Mouse (Mus musculus) MEL (cell line): ENCODE results near the gene Scarb1.

Experiments
- CTCF ChIP-seq, 3 experiments: IDR thresholded peaks in 2 of 3; conservative IDR thresholded peaks in 1 of 3; 2 replicates each; pipeline ENCODE4 v1.5.1; 2011 to 2012; ENCODE audit warnings: low read length in 3 of 3, low read depth in 2 of 3, mild to moderate bottlenecking in 2 of 3, improper control_type of control experiment in 1 of 3, inconsistent platforms in 1 of 3, mixed read lengths in 1 of 3, moderate library complexity in 1 of 3; ENCODE audit not compliant: control insufficient read depth in 1 of 3, insufficient read depth in 1 of 3, poor library complexity in 1 of 3, severe bottlenecking in 1 of 3
- E2F4 ChIP-seq: IDR thresholded peaks from 2 replicates; pipeline ENCODE4 v1.6.1; 2011; ENCODE audit warnings: low read depth, low read length, improper control_type of control experiment, borderline replicate concordance
- GATA1 ChIP-seq: IDR thresholded peaks from 2 replicates; pipeline ENCODE4 v1.6.1; 2011; ENCODE audit warnings: low read depth, low read length, improper control_type of control experiment
- HCFC1 ChIP-seq: IDR thresholded peaks from 2 replicates; pipeline ENCODE4 v1.6.1; 2012; ENCODE audit warnings: low read depth, mild to moderate bottlenecking, inconsistent platforms, low read length, improper control_type of control experiment, moderate library complexity
- KAT2A ChIP-seq: conservative IDR thresholded peaks from 2 replicates; pipeline ENCODE4 v1.6.1; 2012; ENCODE audit warnings: low read depth, low read length, improper control_type of control experiment, inconsistent platforms
- MAFK ChIP-seq: IDR thresholded peaks from 2 replicates; pipeline ENCODE4 v1.6.1; 2011; ENCODE audit warnings: low read depth, mild to moderate bottlenecking, low read length, improper control_type of control experiment, borderline replicate concordance
- MXI1 ChIP-seq: IDR thresholded peaks from 2 replicates; pipeline ENCODE4 v1.6.1; 2011; ENCODE audit warnings: mild to moderate bottlenecking, low read depth, low read length, improper control_type of control experiment
- MYB ChIP-seq: IDR thresholded peaks from 2 replicates; pipeline ENCODE4 v1.6.1; 2011; ENCODE audit warnings: mild to moderate bottlenecking, low read depth, low read length, improper control_type of control experiment
- POLR2A ChIP-seq, 2 experiments: IDR thresholded peaks; 2 replicates each; pipeline ENCODE4 v1.6.1; 2011 to 2012; ENCODE audit warnings: low read length in 2 of 2, mild to moderate bottlenecking in 2 of 2, control low read depth in 1 of 2, improper control_type of control experiment in 1 of 2, low read depth in 1 of 2, moderate library complexity in 1 of 2; ENCODE audit not compliant: control insufficient read depth in 1 of 2, insufficient read depth in 1 of 2, poor library complexity in 1 of 2
- POLR2AphosphoS2 ChIP-seq: IDR thresholded peaks from 2 replicates; pipeline ENCODE4 v1.6.1; 2011; ENCODE audit warnings: low read length, improper control_type of control experiment
- RAD21 ChIP-seq: IDR thresholded peaks from 2 replicates; pipeline ENCODE4 v1.6.1; 2011; ENCODE audit warnings: mild to moderate bottlenecking, low read depth, low read length, improper control_type of control experiment
- ZC3H11A ChIP-seq: IDR thresholded peaks from 2 replicates; pipeline ENCODE4 v1.6.1; 2012; ENCODE audit warnings: low read depth, mild to moderate bottlenecking, inconsistent platforms, low read length, improper control_type of control experiment

DNA sequence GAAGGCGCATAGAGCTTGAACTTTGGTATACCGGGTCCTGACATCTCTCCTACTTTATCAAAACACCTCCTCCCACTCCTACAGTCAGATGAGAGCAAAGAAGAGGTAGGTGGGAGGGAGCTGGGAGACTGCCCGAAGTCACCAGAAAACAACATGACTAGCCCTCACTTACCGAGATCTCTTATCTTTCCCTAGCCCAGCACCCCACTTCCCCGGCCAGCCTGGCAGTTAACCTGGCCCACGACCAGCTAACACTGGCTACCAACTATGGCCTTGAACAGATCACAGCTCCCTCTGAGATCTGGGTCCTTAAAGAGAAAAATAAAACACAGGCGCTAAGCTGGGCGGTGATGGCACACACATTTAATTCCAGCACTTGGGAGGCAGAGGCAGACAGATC, 14.5 kb downstream of the Scarb1 start:
- TF ChIP-seq POLR2A (IDR thresholded peaks at IDR 0.05; ENCODE audit: control insufficient read depth in 1 of 2, insufficient read depth in 1 of 2, low read depth in 1 of 2, low read length in 2 of 2, poor library complexity in 1 of 2) (no peak), MAFK (no peak), CTCF (IDR thresholded peaks at IDR 0.05 in 2 of 3, conservative IDR thresholded peaks at IDR 0.05 in 1 of 3; ENCODE audit: control insufficient read depth in 1 of 3, insufficient read depth in 1 of 3, low read depth in 2 of 3, low read length in 3 of 3, poor library complexity in 1 of 3, severe bottlenecking in 1 of 3) (no peak), HCFC1 (no peak), ZC3H11A (no peak), GATA1 (no peak), MYB (no peak), POLR2AphosphoS2 (no peak), E2F4 (no peak), KAT2A (no peak), RAD21 (no peak), MXI1 (no peak)
